8 mouse cellular contexts compared by ENCODE assay signal in genomic region chr12:30890067-30890466, GRCm38 (mm10). TPM values are rescaled to one million over a fixed set of nuclear protein-coding genes. Genes with fewer than 3 reads are reported as not detected.
A peak's percentile ranks its signal among the peaks of the same experiment; 100 is the strongest.
DNase-seq lines count a peak whose midpoint lies in the region; ATAC-seq and TF ChIP-seq lines count a peak whose summit lies in the region.

No protein-coding gene starts in this region.

- peaks cover 9% of the 10 kb centered on the region; the same call in 1 of the 2 replicates for H3K36me3 ChIP-seq in heart, postnatal 0 days (replicated peaks; ENCODE audit: control insufficient read depth, insufficient read depth, low read length)
- peaks cover 6% of the 10 kb centered on the region; the same call in 1 of the 2 replicates for H3K36me3 ChIP-seq in heart, embryonic 10.5 days
- H3K36me3 ChIP-seq in embryonic facial prominence, embryonic 11.5 days (replicated peaks; ENCODE audit: control insufficient read depth, insufficient read depth, low read depth, low read length) = no peaks in the 10 kb centered on the region; the same call in 1 of the 2 replicates
- H3K36me3 ChIP-seq in hindbrain, embryonic 15.5 days = peaks cover 8% of the 10 kb centered on the region; the same call in 1 of the 2 replicates
- 0 out of 2 replicates have a peak, but pooled peaks cover 3% of the 10 kb centered on the region for H3K36me3 ChIP-seq in lung, embryonic 16.5 days (ENCODE audit: control insufficient read depth, insufficient read depth, low read length)

- WGBS in heart, postnatal 0 days = 34% methylated on average over 5 of the region's 5 CpGs
- 36% methylated on average over 5 of the region's 5 CpGs for WGBS in heart, embryonic 10.5 days
- 41% methylated on average over 5 of the region's 5 CpGs for WGBS in embryonic facial prominence, embryonic 11.5 days
- 44% methylated on average over 5 of the region's 5 CpGs for WGBS in hindbrain, embryonic 15.5 days
- 30% methylated on average over 5 of the region's 5 CpGs for WGBS in lung, embryonic 16.5 days

- peak; percentile 84 for TF ChIP-seq CTCF in heart, postnatal 0 days (IDR thresholded peaks at IDR 0.05; ENCODE audit: low read depth)

- H3K9me3 ChIP-seq in heart, postnatal 0 days (replicated peaks; ENCODE audit: control insufficient read depth, low read length) = no peaks in the 10 kb centered on the region
- H3K9me3 ChIP-seq in heart, embryonic 10.5 days = no peaks in the 10 kb centered on the region
- H3K9me3 ChIP-seq in embryonic facial prominence, embryonic 11.5 days (replicated peaks; ENCODE audit: control insufficient read depth, low read length) = no peaks in the 10 kb centered on the region
- no peaks in the 10 kb centered on the region for H3K9me3 ChIP-seq in hindbrain, embryonic 15.5 days
- H3K9me3 ChIP-seq in lung, embryonic 16.5 days (ENCODE audit: control insufficient read depth, low read length) = no peaks in the 10 kb centered on the region

- TF ChIP-seq EP300 in heart, postnatal 0 days (IDR thresholded peaks at IDR 0.05; ENCODE audit: low read depth) = no peak

- no peak overlapping the region for H3K9ac ChIP-seq in heart, postnatal 0 days (replicated peaks; ENCODE audit: low read depth, low read length)
- H3K9ac ChIP-seq in embryonic facial prominence, embryonic 11.5 days (replicated peaks; ENCODE audit: low read length) = no peak overlapping the region
- H3K9ac ChIP-seq in hindbrain, embryonic 15.5 days = no peak overlapping the region
- no peak overlapping the region for H3K9ac ChIP-seq in lung, embryonic 16.5 days (ENCODE audit: low read length)

- H3K27ac ChIP-seq in heart, postnatal 0 days (ENCODE audit: low read depth) = no peak overlapping the region
- H3K27ac ChIP-seq in heart, embryonic 10.5 days = no peak overlapping the region
- no peak overlapping the region for H3K27ac ChIP-seq in embryonic facial prominence, embryonic 11.5 days (replicated peaks; ENCODE audit: low read depth, low read length)
- no peak overlapping the region for H3K27ac ChIP-seq in hindbrain, embryonic 15.5 days (replicated peaks)
- no peak overlapping the region for H3K27ac ChIP-seq in lung, embryonic 16.5 days (ENCODE audit: low read length)

- no peak overlapping the region for H3K4me2 ChIP-seq in heart, postnatal 0 days (ENCODE audit: low read depth, low read length)
- no peak overlapping the region for H3K4me2 ChIP-seq in embryonic facial prominence, embryonic 11.5 days (ENCODE audit: low read depth, low read length)
- H3K4me2 ChIP-seq in hindbrain, embryonic 15.5 days = no peak overlapping the region
- H3K4me2 ChIP-seq in lung, embryonic 16.5 days (ENCODE audit: low read depth, low read length) = no peak overlapping the region

- DNase-seq in heart, postnatal 0 days (ENCODE audit: low spot score) = peak; percentile 63
- DNase-seq in heart, embryonic 10.5 days (ENCODE audit: low spot score) = no peak
- peak; percentile 79 for DNase-seq in adrenal gland, postnatal 14 days
- DNase-seq in embryonic facial prominence, embryonic 11.5 days (ENCODE audit: low spot score) = peak; percentile 89
- DNase-seq in layer of hippocampus, adult 9-10 months (ENCODE audit: low spot score) = peak; percentile 62
- DNase-seq in retina, postnatal 7 days (ENCODE audit: low read depth, low spot score) = peak; percentile 42

- peaks cover 20% of the 10 kb centered on the region for H3K27me3 ChIP-seq in heart, postnatal 0 days (ENCODE audit: control insufficient read depth, insufficient read depth, low read length)
- H3K27me3 ChIP-seq in heart, embryonic 10.5 days (ENCODE audit: insufficient read depth, poor library complexity, severe bottlenecking) = peaks cover 26% of the 10 kb centered on the region
- H3K27me3 ChIP-seq in embryonic facial prominence, embryonic 11.5 days (ENCODE audit: control insufficient read depth, insufficient read depth, low read length) = peaks cover 4% of the 10 kb centered on the region; the same call in 1 of the 2 replicates
- H3K27me3 ChIP-seq in hindbrain, embryonic 15.5 days = peaks cover 5% of the 10 kb centered on the region
- H3K27me3 ChIP-seq in lung, embryonic 16.5 days (ENCODE audit: control insufficient read depth, insufficient read depth, low read depth, low read length) = peaks cover 16% of the 10 kb centered on the region

- no peak for ATAC-seq in heart, postnatal 0 days (ENCODE audit: insufficient read depth, low read depth)
- ATAC-seq in embryonic facial prominence, embryonic 11.5 days (replicated peaks; ENCODE audit: insufficient number of reproducible peaks, low FRiP score, low TSS enrichment, low read depth) = no peak
- ATAC-seq in hindbrain, embryonic 15.5 days (ENCODE audit: low FRiP score, low read depth) = peak; percentile 71; the same call in 1 of the 2 replicates
- ATAC-seq in lung, embryonic 16.5 days (ENCODE audit: low read depth) = peak; percentile 34; the same call in 1 of the 2 replicates

- no peaks in the 10 kb centered on the region for H3K4me1 ChIP-seq in heart, postnatal 0 days (ENCODE audit: control insufficient read depth, insufficient read depth)
- no peaks in the 10 kb centered on the region for H3K4me1 ChIP-seq in heart, embryonic 10.5 days
- no peaks in the 10 kb centered on the region for H3K4me1 ChIP-seq in embryonic facial prominence, embryonic 11.5 days (ENCODE audit: control insufficient read depth, insufficient read depth, low read length)
- no peaks in the 10 kb centered on the region for H3K4me1 ChIP-seq in hindbrain, embryonic 15.5 days (replicated peaks)
- H3K4me1 ChIP-seq in lung, embryonic 16.5 days (replicated peaks; ENCODE audit: control insufficient read depth, insufficient read depth, low read length) = no peaks in the 10 kb centered on the region

- H3K4me3 ChIP-seq in heart, postnatal 0 days (ENCODE audit: low read depth, low read length) = no peak overlapping the region
- no peak overlapping the region for H3K4me3 ChIP-seq in heart, embryonic 10.5 days
- no peak overlapping the region for H3K4me3 ChIP-seq in embryonic facial prominence, embryonic 11.5 days (ENCODE audit: low read depth, low read length)
- no peak overlapping the region for H3K4me3 ChIP-seq in hindbrain, embryonic 15.5 days
- no peak overlapping the region for H3K4me3 ChIP-seq in lung, embryonic 16.5 days (ENCODE audit: low read length)

RNA-seq across cellular contexts. Expression of gene Alkal2, which starts 5.9 kb away (rescaled TPM):
- not detected in 2 replicates for total RNA-seq in heart, postnatal 0 days (2014; rRNA removed; ENCODE audit: low replicate concordance)
- polyA plus RNA-seq in heart, postnatal 0 days (2015; fragmentation: Nextera tagmentation; extraction: Ambion mirVana) = 0.16 TPM in 1 of 2 replicates, not detected in the other
- polyA plus RNA-seq in heart, embryonic 10.5 days (2016; fragmentation: Nextera tagmentation; extraction: Ambion mirVana) = 0.10 TPM in 1 of 2 replicates, not detected in the other
- total RNA-seq in adrenal gland, postnatal 14 days (2021) = 1.0 and 1.4 TPM in 2 replicates
- polyA plus RNA-seq in embryonic facial prominence, embryonic 11.5 days (2014; fragmentation: Nextera tagmentation; extraction: Ambion mirVana) = 12.7 and 14.4 TPM in 2 replicates
- 0.83 and 1.4 TPM in 2 replicates for polyA plus RNA-seq in hindbrain, embryonic 15.5 days (2015; fragmentation: Nextera tagmentation; extraction: Ambion mirVana)
- 0.25 and 0.26 TPM in 2 replicates for polyA plus RNA-seq in lung, embryonic 16.5 days (2015; fragmentation: Nextera tagmentation; extraction: Ambion mirVana)

RNA-seq across cellular contexts. Expression of gene Acp1, which starts 21.3 kb away (rescaled TPM):
- total RNA-seq in heart, postnatal 0 days (2014; rRNA removed; ENCODE audit: low replicate concordance) = 24.8 and 25.5 TPM in 2 replicates
- 95.4 and 101 TPM in 2 replicates for polyA plus RNA-seq in heart, postnatal 0 days (2015; fragmentation: Nextera tagmentation; extraction: Ambion mirVana)
- 166 and 176 TPM in 2 replicates for polyA plus RNA-seq in heart, embryonic 10.5 days (2016; fragmentation: Nextera tagmentation; extraction: Ambion mirVana)
- total RNA-seq in adrenal gland, postnatal 14 days (2021) = 56.6 and 65.3 TPM in 2 replicates
- 202 and 207 TPM in 2 replicates for polyA plus RNA-seq in embryonic facial prominence, embryonic 11.5 days (2014; fragmentation: Nextera tagmentation; extraction: Ambion mirVana)
- 98.6 and 111 TPM in 2 replicates for polyA plus RNA-seq in hindbrain, embryonic 15.5 days (2015; fragmentation: Nextera tagmentation; extraction: Ambion mirVana)
- polyA plus RNA-seq in lung, embryonic 16.5 days (2015; fragmentation: Nextera tagmentation; extraction: Ambion mirVana) = 160 and 162 TPM in 2 replicates

RNA-seq across cellular contexts. Expression of gene Sh3yl1, which starts 21.4 kb away (rescaled TPM):
- total RNA-seq in heart, postnatal 0 days (2014; rRNA removed; ENCODE audit: low replicate concordance) = 3.4 TPM in 1 of 2 replicates, not detected in the other
- 3.9 and 4.3 TPM in 2 replicates for polyA plus RNA-seq in heart, postnatal 0 days (2015; fragmentation: Nextera tagmentation; extraction: Ambion mirVana)
- polyA plus RNA-seq in heart, embryonic 10.5 days (2016; fragmentation: Nextera tagmentation; extraction: Ambion mirVana) = 11.3 and 11.5 TPM in 2 replicates
- 3.6 and 4.7 TPM in 2 replicates for total RNA-seq in adrenal gland, postnatal 14 days (2021)
- polyA plus RNA-seq in embryonic facial prominence, embryonic 11.5 days (2014; fragmentation: Nextera tagmentation; extraction: Ambion mirVana) = 22.0 and 23.2 TPM in 2 replicates
- polyA plus RNA-seq in hindbrain, embryonic 15.5 days (2015; fragmentation: Nextera tagmentation; extraction: Ambion mirVana) = 48.7 and 50.2 TPM in 2 replicates
- 12.2 and 14.8 TPM in 2 replicates for polyA plus RNA-seq in lung, embryonic 16.5 days (2015; fragmentation: Nextera tagmentation; extraction: Ambion mirVana)

Comparison
In these comparisons a context has a peak if more than half of its experiments do, and no peak if none do; other contexts are left out.
1. ATAC-seq: peak in hindbrain, embryonic 15.5 days (single experiment) and lung, embryonic 16.5 days (single experiment); none in heart, postnatal 0 days (single experiment) and embryonic facial prominence, embryonic 11.5 days (single experiment).